Mouse (Mus musculus): ENCODE results near the gene Med23.

DNA sequence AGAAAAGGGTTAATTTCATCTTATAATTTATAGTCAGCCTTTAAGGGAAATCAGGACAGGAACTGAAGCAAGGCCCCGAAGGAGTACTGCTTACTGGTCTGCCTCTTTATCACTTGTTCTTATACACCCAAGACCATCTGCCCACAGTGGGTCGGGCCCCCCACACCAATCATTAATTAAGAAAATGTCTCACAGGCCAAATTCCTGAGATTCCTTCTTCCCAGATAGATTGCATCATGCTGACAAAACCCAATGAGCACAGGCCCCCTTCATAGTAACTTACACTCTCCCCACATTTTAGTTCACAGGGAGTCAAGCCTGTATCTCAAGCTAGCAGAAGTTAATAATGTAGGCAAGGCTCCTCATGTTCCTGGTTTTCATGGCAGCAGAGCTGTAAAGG lies 27.8 kb upstream of the Med23 start:
- no peak for TF ChIP-seq GATA1 (IDR thresholded peaks at IDR 0.05; ENCODE audit: borderline replicate concordance, low read length)
- no peak for TF ChIP-seq FLI1 (IDR thresholded peaks at IDR 0.05; ENCODE audit: low read length)

Data from megakaryocyte, embryonic 14.5 days (primary cell).